Mouse (Mus musculus): ENCODE measurements around the gene Ost4. TPM values are rescaled to one million over a fixed set of nuclear protein-coding genes. Genes with fewer than 3 reads are reported as not detected.

Gene Ost4
- polyA plus RNA-seq, 1 experiment from 2014 or later = 246 TPM

DNA sequence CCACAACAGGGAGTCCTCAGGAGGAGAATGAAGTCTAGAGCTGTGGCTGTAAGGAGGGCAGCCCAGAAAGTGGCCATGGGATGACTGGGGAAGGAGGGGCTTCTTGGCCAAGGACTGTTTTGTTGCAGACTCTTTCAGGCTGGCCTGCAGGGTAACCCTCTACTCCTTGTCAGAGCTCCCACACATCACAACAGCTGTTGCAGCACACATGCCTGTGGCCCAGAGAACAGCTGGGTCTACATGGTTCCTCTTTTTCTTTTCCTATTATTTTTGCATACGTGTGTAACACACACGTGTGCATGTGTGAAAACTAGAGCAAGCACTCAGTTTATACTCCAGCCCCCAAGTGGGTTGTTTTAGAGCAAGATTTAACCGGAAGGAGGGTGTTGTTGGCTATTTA lies 40.7 kb downstream of the Ost4 start:
- H3K36me3 ChIP-seq (ENCODE audit: control insufficient read depth, insufficient read depth, low read length) = peaks cover 61% of the 10 kb centered on the region
- no peak overlapping the region for H3K4me3 ChIP-seq (replicated peaks; ENCODE audit: low read depth, low read length)

DNA sequence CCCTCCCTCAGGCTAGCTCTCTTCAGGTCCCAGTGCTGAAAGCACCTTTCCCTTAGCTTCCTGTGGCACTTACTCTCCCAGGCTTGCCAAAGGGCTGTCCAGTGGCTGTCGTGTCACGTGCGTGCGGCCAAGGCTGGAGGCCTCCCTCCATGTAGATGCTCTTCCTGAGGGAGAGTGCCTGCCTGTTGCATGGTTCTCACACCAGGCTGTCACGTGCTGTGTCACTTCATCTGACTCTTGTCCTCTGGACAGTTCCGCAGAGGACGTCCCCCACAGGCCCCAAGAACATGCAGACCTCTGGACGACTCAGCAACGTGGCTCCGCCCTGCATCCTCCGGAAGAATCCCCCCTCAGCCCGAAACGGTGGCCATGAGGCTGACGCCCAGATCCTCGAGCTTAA lies 43.3 kb downstream of the Ost4 start:
- Histone ChIP-seq H3K4me1 (ENCODE audit: control insufficient read depth, insufficient read depth, low read length) (no peaks in the 10 kb centered on the region), H3K27me3 (ENCODE audit: control insufficient read depth, insufficient read depth, low read length) (no peaks in the 10 kb centered on the region), H3K4me2 (ENCODE audit: low read length) (no peak overlapping the region), H3K27ac (replicated peaks; ENCODE audit: low read depth, low read length) (no peak overlapping the region), H3K9me3 (ENCODE audit: control insufficient read depth, low read length) (no peaks in the 10 kb centered on the region), H3K36me3 (ENCODE audit: control insufficient read depth, insufficient read depth, low read length) (peaks cover 54% of the 10 kb centered on the region), H3K4me3 (replicated peaks; ENCODE audit: low read depth, low read length) (no peak overlapping the region), H3K9ac (replicated peaks; ENCODE audit: low read length) (no peak overlapping the region)
- ATAC-seq (ENCODE audit: low FRiP score, low TSS enrichment) (no peak), DNase-seq (no peak)
- WGBS = 60% methylated on average over 15 of the region's 15 CpGs

More for the DNA sequence above, 40.7 kb downstream of the Ost4 start:
- H3K4me2 ChIP-seq (ENCODE audit: low read length) = no peak overlapping the region
- no peaks in the 10 kb centered on the region for H3K9me3 ChIP-seq (ENCODE audit: control insufficient read depth, low read length)
- no peak overlapping the region for H3K27ac ChIP-seq (replicated peaks; ENCODE audit: low read depth, low read length)
- 93% methylated on average over 3 of the region's 3 CpGs for WGBS
- ATAC-seq (ENCODE audit: low FRiP score, low TSS enrichment) (no peak), DNase-seq (no peak)
- H3K9ac ChIP-seq (replicated peaks; ENCODE audit: low read length) = no peak overlapping the region
- peaks cover 7% of the 10 kb centered on the region for H3K4me1 ChIP-seq (ENCODE audit: control insufficient read depth, insufficient read depth, low read length)
- no peaks in the 10 kb centered on the region for H3K27me3 ChIP-seq (ENCODE audit: control insufficient read depth, insufficient read depth, low read length)

DNA sequence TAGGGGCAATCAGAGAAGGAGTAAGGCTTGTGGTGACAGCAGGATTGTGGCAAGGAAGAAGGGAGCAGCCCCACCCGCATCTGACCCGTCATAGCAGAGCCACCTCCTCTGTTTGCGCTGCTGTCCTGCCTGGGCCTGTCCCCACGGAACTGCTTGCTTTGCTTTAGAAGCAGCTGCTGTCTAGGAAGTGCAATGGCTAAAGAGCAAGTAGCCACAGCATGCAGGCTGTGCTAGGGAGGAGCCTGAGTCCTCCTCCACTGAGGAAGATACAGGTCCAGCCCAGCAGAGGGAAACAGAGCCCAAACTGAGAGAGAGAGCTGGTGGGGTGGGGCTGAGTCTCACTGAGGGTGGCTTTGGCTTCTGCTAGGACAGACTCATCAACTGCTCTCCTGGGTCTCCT lies 43.7 kb downstream of the Ost4 start:
- WGBS = 50% methylated on average over 4 of the region's 4 CpGs
- H3K9me3 ChIP-seq (ENCODE audit: control insufficient read depth, low read length) = no peaks in the 10 kb centered on the region
- H3K27me3 ChIP-seq (ENCODE audit: control insufficient read depth, insufficient read depth, low read length) = no peaks in the 10 kb centered on the region
- no peak overlapping the region for H3K9ac ChIP-seq (replicated peaks; ENCODE audit: low read length)
- no peak overlapping the region for H3K4me3 ChIP-seq (replicated peaks; ENCODE audit: low read depth, low read length)
- no peak for ATAC-seq (ENCODE audit: low FRiP score, low TSS enrichment)
- no peak overlapping the region for H3K27ac ChIP-seq (replicated peaks; ENCODE audit: low read depth, low read length)
- no peaks in the 10 kb centered on the region for H3K4me1 ChIP-seq (ENCODE audit: control insufficient read depth, insufficient read depth, low read length)
- H3K36me3 ChIP-seq (ENCODE audit: control insufficient read depth, insufficient read depth, low read length) = peaks cover 54% of the 10 kb centered on the region
- no peak for DNase-seq
- no peak overlapping the region for H3K4me2 ChIP-seq (ENCODE audit: low read length)

DNA sequence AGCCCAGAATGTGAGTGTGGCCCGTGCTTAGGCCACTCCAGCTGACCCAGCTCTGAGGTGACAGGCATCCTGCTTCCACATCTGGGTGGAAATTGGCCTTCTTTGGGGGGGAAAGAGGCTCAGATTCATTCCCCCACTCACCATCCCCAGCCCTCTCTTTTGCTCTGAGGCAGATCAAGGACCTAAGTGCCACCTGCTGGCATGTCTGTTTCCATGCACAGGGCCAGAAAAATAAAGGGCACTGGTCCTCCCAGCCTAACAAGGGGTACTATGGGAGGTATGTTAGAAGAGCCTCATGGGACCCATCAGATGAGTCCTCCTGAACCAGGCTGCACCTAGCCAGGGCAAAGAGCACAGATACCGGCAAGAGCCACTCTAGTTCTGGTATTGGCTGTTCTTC lies 51.5 kb downstream of the Ost4 start:
- no peak overlapping the region for H3K27ac ChIP-seq (replicated peaks; ENCODE audit: low read depth, low read length)
- no peaks in the 10 kb centered on the region for H3K36me3 ChIP-seq (ENCODE audit: control insufficient read depth, insufficient read depth, low read length)
- H3K9ac ChIP-seq (replicated peaks; ENCODE audit: low read length) = no peak overlapping the region
- H3K9me3 ChIP-seq (ENCODE audit: control insufficient read depth, low read length) = no peaks in the 10 kb centered on the region
- H3K27me3 ChIP-seq (ENCODE audit: control insufficient read depth, insufficient read depth, low read length) = no peaks in the 10 kb centered on the region
- H3K4me2 ChIP-seq (ENCODE audit: low read length) = no peak overlapping the region
- ATAC-seq (ENCODE audit: low FRiP score, low TSS enrichment) (no peak), DNase-seq (peak; percentile 20)
- H3K4me1 ChIP-seq (ENCODE audit: control insufficient read depth, insufficient read depth, low read length) = no peaks in the 10 kb centered on the region
- no peak overlapping the region for H3K4me3 ChIP-seq (replicated peaks; ENCODE audit: low read depth, low read length)
- WGBS = 86% methylated on average over 2 of the region's 2 CpGs

Other genes with a start within 250 kb of the Ost4 start
- gene Cenpa, start 241.0 kb downstream of the Ost4 start, polyA plus RNA-seq (2014; fragmentation: Nextera tagmentation; extraction: Ambion mirVana) = 40.0 and 65.3 TPM in 2 replicates
- gene Dpysl5, start 196.2 kb downstream of the Ost4 start, polyA plus RNA-seq (2014; fragmentation: Nextera tagmentation; extraction: Ambion mirVana) = 219 and 240 TPM in 2 replicates
- gene Mapre3, start 93.1 kb downstream of the Ost4 start, polyA plus RNA-seq (2014; fragmentation: Nextera tagmentation; extraction: Ambion mirVana) = 125 and 129 TPM in 2 replicates
- 46.7 and 55.5 TPM in 2 replicates for gene Tmem214, start 39.8 kb downstream of the Ost4 start, polyA plus RNA-seq (2014; fragmentation: Nextera tagmentation; extraction: Ambion mirVana)
- gene Agbl5, start 19.1 kb downstream of the Ost4 start, polyA plus RNA-seq (2014; fragmentation: Nextera tagmentation; extraction: Ambion mirVana) = 25.9 and 27.8 TPM in 2 replicates
- 3.7 and 11.2 TPM in 2 replicates for gene Emilin1, start 5.6 kb upstream of the Ost4 start, polyA plus RNA-seq (2014; fragmentation: Nextera tagmentation; extraction: Ambion mirVana)
- 7.0 and 7.4 TPM in 2 replicates for gene Khk, start 13.6 kb upstream of the Ost4 start, polyA plus RNA-seq (2014; fragmentation: Nextera tagmentation; extraction: Ambion mirVana)
- 43.0 and 55.3 TPM in 2 replicates for gene Cgref1, start 37.8 kb upstream of the Ost4 start, polyA plus RNA-seq (2014; fragmentation: Nextera tagmentation; extraction: Ambion mirVana)
- gene Preb, start 52.6 kb upstream of the Ost4 start, polyA plus RNA-seq (2014; fragmentation: Nextera tagmentation; extraction: Ambion mirVana) = 82.6 and 94.7 TPM in 2 replicates
- gene Tcf23, start 60.9 kb upstream of the Ost4 start, polyA plus RNA-seq (2014; fragmentation: Nextera tagmentation; extraction: Ambion mirVana) = 0.08 TPM in 2 replicates
- 163 and 183 TPM in 2 replicates for gene Atraid, start 140.5 kb upstream of the Ost4 start, polyA plus RNA-seq (2014; fragmentation: Nextera tagmentation; extraction: Ambion mirVana)
- gene Slc5a6, start 141.1 kb upstream of the Ost4 start, polyA plus RNA-seq (2014; fragmentation: Nextera tagmentation; extraction: Ambion mirVana) = 19.2 and 19.6 TPM in 2 replicates
- 11.8 and 17.2 TPM in 2 replicates for gene Cad, start 147.0 kb upstream of the Ost4 start, polyA plus RNA-seq (2014; fragmentation: Nextera tagmentation; extraction: Ambion mirVana)
- gene Dnajc5g, start 198.5 kb upstream of the Ost4 start, polyA plus RNA-seq (2014; fragmentation: Nextera tagmentation; extraction: Ambion mirVana) = not detected in 2 replicates
- 19.8 and 20.0 TPM in 2 replicates for gene Slc30a3, start 200.4 kb upstream of the Ost4 start, polyA plus RNA-seq (2014; fragmentation: Nextera tagmentation; extraction: Ambion mirVana)
- not detected in 2 replicates for gene Trim54, start 208.9 kb upstream of the Ost4 start, polyA plus RNA-seq (2014; fragmentation: Nextera tagmentation; extraction: Ambion mirVana)
- not detected in 2 replicates for gene Ucn, start 231.0 kb upstream of the Ost4 start, polyA plus RNA-seq (2014; fragmentation: Nextera tagmentation; extraction: Ambion mirVana)
- 49.0 and 49.9 TPM in 2 replicates for gene Mpv17, start 246.5 kb upstream of the Ost4 start, polyA plus RNA-seq (2014; fragmentation: Nextera tagmentation; extraction: Ambion mirVana)